Mouse (Mus musculus) cerebellum, adult 2 months (tissue): ENCODE results near the gene Hnf1a.

ENCODE experiments used
- CTCF ChIP-seq: fragments of 200-500 bp; IDR thresholded peaks from 2 replicates; pipeline ENCODE4 v1.5.1; 2011; ENCODE audit warnings: low read depth, mild to moderate bottlenecking, control low read depth, low read length, moderate library complexity, borderline replicate concordance; ENCODE audit not compliant: insufficient read depth
- POLR2A ChIP-seq: fragments of 200-500 bp; IDR thresholded peaks from 2 replicates; pipeline ENCODE4 v1.6.1; 2011; ENCODE audit warnings: low read length, control low read depth, borderline replicate concordance; ENCODE audit not compliant: insufficient read depth

DNA sequence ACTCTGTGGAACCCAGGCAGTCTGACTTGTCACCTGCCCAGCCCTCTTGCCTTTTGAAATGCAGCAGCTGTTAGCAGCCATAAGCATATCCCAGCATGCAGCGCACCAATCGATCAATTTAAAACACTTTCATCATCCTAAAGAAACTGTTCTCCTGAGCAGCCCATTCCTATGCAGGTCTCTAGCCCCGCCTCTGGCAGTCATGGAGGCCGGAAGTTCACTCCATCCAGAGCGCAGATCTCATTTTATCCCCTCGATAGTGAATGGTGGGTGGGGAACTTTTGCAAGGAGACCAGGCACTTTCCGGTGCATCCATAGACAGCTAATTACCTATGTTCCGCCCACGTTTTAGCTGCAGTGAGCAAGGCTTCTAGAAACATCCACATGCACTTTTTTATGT, 1.3 kb upstream of the Hnf1a start:
- TF ChIP-seq POLR2A (no peak), CTCF (no peak)
